Mouse (Mus musculus) ES-E14 (cell line): ENCODE data around the gene Batf3. TPM values are rescaled to one million over a fixed set of nuclear protein-coding genes. Genes with fewer than 3 reads are reported as not detected.

ENCODE experiments used
- DNase-seq: peaks from one replicate; pipeline ENCODE4 v3.0.0-alpha.2; 2013; ENCODE audit warnings: low read depth, low spot score
- H3K27ac ChIP-seq: 2 replicates; pipeline ENCODE4 v1.5.1; 2012; ENCODE audit warnings: low read depth, mild to moderate bottlenecking, low read length, moderate library complexity, mixed read lengths; ENCODE audit not compliant: poor library complexity, insufficient read depth, severe bottlenecking
- H3K36me3 ChIP-seq: 2 replicates; pipeline ENCODE4 v1.6.1; 2012; ENCODE audit warnings: mild to moderate bottlenecking, low read length, moderate library complexity, mixed read lengths; ENCODE audit not compliant: control insufficient read depth, poor library complexity, insufficient read depth, severe bottlenecking
- H3K4me1 ChIP-seq, 2 experiments: fragments of 150-350 bp in 1 of 2; sonication (generic) in 1 of 2; 2 replicates each; pipeline ENCODE4 v1.6.1; 2012; ENCODE audit warnings: low read length in 2 of 2, mild to moderate bottlenecking in 1 of 2, mixed read lengths in 1 of 2; ENCODE audit not compliant: control insufficient read depth in 2 of 2, insufficient read depth in 2 of 2, poor library complexity in 1 of 2
- H3K4me3 ChIP-seq, 2 experiments: fragments of 150-350 bp in 1 of 2; sonication (generic) in 1 of 2; 2 replicates each; pipeline ENCODE4 v1.5.1; 2012; ENCODE audit warnings: low read length in 2 of 2, low read depth in 1 of 2, mild to moderate bottlenecking in 1 of 2, mixed read lengths in 1 of 2; ENCODE audit not compliant: insufficient read depth in 1 of 2, poor library complexity in 1 of 2, severe bottlenecking in 1 of 2
- H3K9ac ChIP-seq: 2 replicates; pipeline ENCODE4 v1.6.1; 2012; ENCODE audit warnings: low read depth, mild to moderate bottlenecking, low read length, mixed read lengths; ENCODE audit not compliant: poor library complexity, insufficient read depth, severe bottlenecking
- H3K9me3 ChIP-seq: fragments of 150-350 bp; sonication (generic); 2 replicates; pipeline ENCODE4 v1.6.1; 2012; ENCODE audit warnings: low read depth, mild to moderate bottlenecking, low read length; ENCODE audit not compliant: control insufficient read depth, insufficient read depth
- CHD2 ChIP-seq: IDR thresholded peaks from 2 replicates; pipeline ENCODE4 v1.6.1; 2014; ENCODE audit warnings: mild to moderate bottlenecking, low read depth, low read length, inconsistent platforms
- HCFC1 ChIP-seq: IDR thresholded peaks from 2 replicates; pipeline ENCODE4 v1.6.1; 2012; ENCODE audit warnings: low read length, inconsistent platforms, borderline replicate concordance; ENCODE audit not compliant: insufficient read depth
- MAFK ChIP-seq: IDR thresholded peaks from 2 replicates; pipeline ENCODE4 v1.6.1; 2014; ENCODE audit warnings: mild to moderate bottlenecking, low read depth, low read length, inconsistent platforms; ENCODE audit not compliant: insufficient read depth
- ZC3H11A ChIP-seq: IDR thresholded peaks from 2 replicates; pipeline ENCODE4 v1.6.1; 2012; ENCODE audit warnings: low read depth, mild to moderate bottlenecking, inconsistent platforms, low read length, borderline replicate concordance
- ZNF384 ChIP-seq: IDR thresholded peaks from 2 replicates; pipeline ENCODE4 v1.6.1; 2012; ENCODE audit warnings: low read depth, low read length, inconsistent platforms
- in situ Hi-C, 2 experiments: fragments of 600-800 bp; cut with MboI; formaldehyde crosslinking; loops; one replicate each; pipeline ENCODE4 v1.15.1; 2025; ENCODE audit warnings: low sequenced_read_pairs in 2 of 2, inconsistent platforms in 1 of 2; ENCODE audit not compliant: unreplicated experiment in 2 of 2
- total RNA-seq: library from RNA; depleted of rRNA; stranded (reverse); fragments of 300-350 nt; gene quantifications from 2 replicates; pipeline ENCODE4 v1.2.3, GENCODE M21; 2012

Batf3 gene
- total RNA-seq, 1 experiment: 2.8 TPM

DNA sequence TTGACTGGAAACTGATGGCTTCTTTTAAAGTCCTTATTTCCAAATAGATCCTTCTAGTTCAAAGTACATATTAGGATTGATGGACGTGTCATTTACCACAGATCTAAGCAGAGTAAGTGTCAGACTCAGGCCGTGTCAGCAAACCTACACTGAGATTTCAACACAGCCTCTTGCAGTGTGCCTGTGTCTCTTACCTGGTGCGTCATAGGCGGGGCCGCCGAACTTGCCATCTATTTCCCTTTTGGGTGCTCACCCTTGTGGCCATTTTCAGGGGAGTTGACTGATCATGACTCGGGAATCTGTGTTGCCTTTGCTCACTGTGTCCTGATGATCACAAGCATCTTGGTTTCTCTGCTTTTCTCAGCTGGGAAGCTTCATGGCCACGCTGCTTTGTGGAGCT lies 14.4 kb upstream of the Batf3 start:
- in situ Hi-C loops: loop anchor here in 1 of 2 experiments (25.0 kb wide), 1 partner anchor 204 kb away; no protein-coding TSS in a partner anchor
- Histone ChIP-seq H3K9ac (no peak overlapping the region), H3K4me1 (peaks cover 0 to 8% of the 10 kb centered on the region in 2 experiments; a peak in 2 of 4 replicates), H3K4me3 (no peak overlapping the region), H3K36me3 (peaks cover 37% of the 10 kb centered on the region), H3K9me3 (no peaks in the 10 kb centered on the region; the same call in 1 of the 2 replicates), H3K27ac (peak overlapping the region; percentile 37; the same call in 1 of the 2 replicates)
- DNase-seq: no peak
- TF ChIP-seq MAFK (peak; percentile 23; the same call in 1 of the 2 replicates), HCFC1 (no peak)

DNA sequence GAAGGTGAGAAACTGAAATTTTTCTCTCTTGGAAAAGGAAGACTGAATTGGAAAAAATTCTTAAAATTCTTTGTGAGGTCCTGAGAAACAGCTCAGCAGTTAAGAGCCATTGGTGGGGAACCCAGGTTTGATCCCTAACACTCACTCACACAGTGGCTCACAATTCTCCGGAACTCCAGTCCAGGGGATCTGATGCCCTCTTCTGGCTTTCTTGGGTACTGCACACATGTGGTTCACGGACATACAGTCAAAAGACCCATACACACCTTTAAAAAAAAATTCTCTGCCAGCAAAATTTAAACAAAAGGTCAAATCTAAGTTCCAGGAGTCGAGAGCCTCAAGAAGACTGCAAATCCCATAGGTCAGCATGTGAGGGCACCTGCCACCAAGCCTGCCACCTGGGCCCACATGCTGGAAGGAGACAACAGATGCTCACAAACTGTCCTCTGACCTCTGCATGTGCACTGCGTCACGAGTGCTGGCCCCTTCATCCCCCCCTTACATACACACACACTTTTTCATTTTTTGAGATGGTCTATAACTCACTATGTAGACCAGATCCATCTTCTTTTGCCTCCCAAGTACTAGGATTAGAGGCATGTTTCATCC lies 12.6 kb upstream of the Batf3 start:
- in situ Hi-C loops: loop anchor here in 1 of 2 experiments (25.0 kb wide), 1 partner anchor 202 kb away; no protein-coding TSS in a partner anchor
- Histone ChIP-seq H3K4me1 (peaks cover 0 to 8% of the 10 kb centered on the region in 2 experiments; a peak in 2 of 4 replicates), H3K9ac (no peak overlapping the region), H3K9me3 (no peaks in the 10 kb centered on the region), H3K27ac (no peak overlapping the region), H3K4me3 (no peak overlapping the region), H3K36me3 (peaks cover 32% of the 10 kb centered on the region)
- TF ChIP-seq MAFK (no peak), CHD2 (no peak), ZC3H11A (no peak), HCFC1 (no peak), ZNF384 (no peak)
- DNase-seq: no peak

DNA sequence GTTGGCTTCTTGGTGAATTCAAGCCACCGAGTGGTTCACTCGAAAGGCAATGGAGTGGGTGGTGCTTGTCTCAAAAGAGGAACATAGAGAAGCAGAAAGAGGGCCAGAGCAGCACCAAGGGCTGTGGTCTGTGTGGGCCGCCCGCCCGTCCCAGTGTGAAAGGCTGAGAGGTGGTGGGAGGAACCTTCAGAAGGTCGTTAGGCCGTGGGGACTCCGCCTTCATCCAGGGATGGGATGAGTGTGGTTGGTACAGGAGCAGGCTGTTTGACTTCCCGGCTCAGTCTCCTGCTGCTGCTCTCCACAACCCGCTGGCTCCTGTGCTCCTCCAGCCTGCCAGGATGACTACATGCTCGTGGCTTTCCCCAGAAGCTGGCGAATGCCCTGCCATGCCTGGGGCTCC lies 12.1 kb upstream of the Batf3 start:
- H3K27ac ChIP-seq: no peak overlapping the region
- H3K36me3 ChIP-seq: peaks cover 28% of the 10 kb centered on the region
- no peak overlapping the region for H3K9ac ChIP-seq
- peaks cover 0 to 8% of the 10 kb centered on the region in 2 experiments; a peak in 2 of 4 replicates for H3K4me1 ChIP-seq
- TF ChIP-seq ZC3H11A (no peak), ZNF384 (no peak), HCFC1 (no peak), MAFK (no peak), CHD2 (no peak)
- in situ Hi-C loops: loop anchor here in 1 of 2 experiments (25.0 kb wide), 1 partner anchor 202 kb away; no protein-coding TSS in a partner anchor
- DNase-seq: no peak
- no peaks in the 10 kb centered on the region for H3K9me3 ChIP-seq
- H3K4me3 ChIP-seq: no peak overlapping the region

DNA sequence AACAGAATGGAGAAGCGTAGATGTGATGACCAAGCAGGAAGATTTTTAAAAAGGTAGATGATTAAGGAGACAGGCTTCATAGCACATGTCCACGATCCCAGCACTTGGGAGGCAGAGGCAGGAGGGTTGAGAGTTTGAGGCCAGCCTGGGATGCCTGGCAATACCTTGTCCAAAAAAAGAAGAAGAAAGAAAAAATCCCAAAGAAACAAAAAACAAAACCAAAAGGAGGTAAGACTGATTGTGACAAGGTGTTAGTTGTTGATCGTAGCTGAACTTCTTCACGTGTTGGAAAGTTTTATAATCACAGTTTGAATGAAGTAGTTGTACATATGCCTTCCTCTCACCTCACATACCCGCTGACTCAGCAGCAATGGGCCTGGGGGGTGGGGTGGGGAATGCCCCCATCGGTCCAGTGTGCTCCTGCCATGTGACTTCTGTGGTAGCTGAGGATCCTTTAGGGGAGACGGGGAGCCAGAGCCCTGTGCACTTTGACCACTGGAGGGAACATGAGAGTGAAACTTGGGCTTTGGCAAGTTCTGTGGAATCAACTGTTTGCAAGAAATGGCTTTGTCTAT lies 11.3 kb upstream of the Batf3 start:
- Histone ChIP-seq H3K9me3 (no peaks in the 10 kb centered on the region), H3K4me3 (no peak overlapping the region), H3K36me3 (peaks cover 26% of the 10 kb centered on the region), H3K27ac (no peak overlapping the region), H3K4me1 (peaks cover 0 to 8% of the 10 kb centered on the region in 2 experiments; a peak in 2 of 4 replicates), H3K9ac (no peak overlapping the region)
- no peak for DNase-seq
- in situ Hi-C loops: loop anchor here in 1 of 2 experiments (25.0 kb wide), 1 partner anchor 201 kb away; no protein-coding TSS in a partner anchor
- TF ChIP-seq HCFC1 (no peak), MAFK (peak; percentile 75)

DNA sequence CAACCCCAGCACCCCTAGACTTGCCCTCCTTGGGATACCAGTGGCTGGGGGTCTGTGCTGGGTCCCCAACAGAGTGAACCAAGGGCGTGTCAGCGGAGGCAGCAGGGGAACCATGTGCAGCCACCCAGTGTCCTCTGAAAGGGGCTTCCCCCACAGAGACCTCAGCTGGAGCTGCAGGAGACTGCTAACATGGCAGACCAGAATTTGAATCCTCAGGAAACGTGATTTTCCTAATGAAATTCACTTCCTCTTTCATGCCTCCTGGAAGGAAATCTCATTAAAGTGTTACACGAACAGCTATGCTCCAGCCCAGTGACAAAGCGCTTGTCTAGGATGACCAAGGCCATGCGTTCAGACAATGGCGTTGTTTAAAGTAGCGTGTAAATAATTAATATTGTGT lies 10.7 kb upstream of the Batf3 start:
- H3K27ac ChIP-seq: no peak overlapping the region
- TF ChIP-seq CHD2 (no peak), ZNF384 (no peak), ZC3H11A (no peak), HCFC1 (no peak), MAFK (no peak)
- DNase-seq: no peak

More for the DNA sequence above, 10.7 kb upstream of the Batf3 start:
- Histone ChIP-seq H3K4me3 (no peak overlapping the region), H3K36me3 (peaks cover 25% of the 10 kb centered on the region), H3K4me1 (peaks cover 0 to 8% of the 10 kb centered on the region in 2 experiments; a peak in 2 of 4 replicates), H3K9me3 (no peaks in the 10 kb centered on the region), H3K9ac (no peak overlapping the region; the same call in 1 of the 2 replicates)
- in situ Hi-C loops: loop anchor here in 1 of 2 experiments (25.0 kb wide), 1 partner anchor 200 kb away; no protein-coding TSS in a partner anchor
